Comparison of ENCODE assay signal across 26 mouse cellular contexts in the genomic region with DNA sequence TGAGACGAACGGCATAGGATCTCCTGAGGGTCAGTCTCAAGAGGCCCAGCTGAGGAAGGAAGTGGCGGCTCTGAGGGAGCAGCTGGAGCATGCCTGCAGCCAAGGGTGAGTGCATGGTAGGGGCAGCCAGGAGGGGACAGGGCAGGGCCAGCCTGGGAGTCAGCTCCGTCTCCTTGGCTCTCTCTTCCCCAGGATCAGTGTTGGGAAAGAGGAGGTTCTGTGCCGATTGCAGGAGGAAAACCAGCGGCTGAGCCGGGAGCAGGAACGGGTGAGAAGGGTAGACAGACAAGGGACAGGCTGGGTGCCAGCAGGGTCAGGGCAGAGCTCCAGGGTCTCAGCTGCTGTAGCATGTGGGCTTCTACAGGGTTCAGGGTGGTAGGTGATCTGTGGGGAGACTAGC. TPM values are rescaled to one million over a fixed set of nuclear protein-coding genes. Genes with fewer than 3 reads are reported as not detected.
DNase-seq lines count a peak whose midpoint lies in the region; ATAC-seq lines count a peak whose summit lies in the region.
"Had no signal": no experiment of that assay in that cellular context is flagged by ENCODE, and none has a peak within 500 bp of the region (broad histone marks: within the 10 kb centered on the region; RNA-seq: fewer than 3 reads in every experiment).

No protein-coding gene starts in this region.

- H3K27ac ChIP-seq in neural tube, embryonic 14.5 days (ENCODE audit: low read depth, low read length), result no peak overlapping the region
- H3K27ac ChIP-seq in neural tube, embryonic 15.5 days (replicated peaks), result no peak overlapping the region
- H3K27ac ChIP-seq: forebrain, embryonic 13.5 days; heart, embryonic 15.5 days; kidney, postnatal 0 days; liver, embryonic 14.5 days; macrophage; midbrain, embryonic 13.5 days; neural tube, embryonic 13.5 days had no signal

- H3K9me3 ChIP-seq in neural tube, embryonic 14.5 days (ENCODE audit: control insufficient read depth, low read length), result no peaks in the 10 kb centered on the region
- no peaks in the 10 kb centered on the region for H3K9me3 ChIP-seq in neural tube, embryonic 15.5 days (replicated peaks)
- H3K9me3 ChIP-seq: forebrain, embryonic 13.5 days; heart, embryonic 15.5 days; midbrain, embryonic 13.5 days; neural tube, embryonic 13.5 days had no signal

- H3K27me3 ChIP-seq in neural tube, embryonic 14.5 days (ENCODE audit: control insufficient read depth, insufficient read depth, low read length), result no peaks in the 10 kb centered on the region
- H3K27me3 ChIP-seq in neural tube, embryonic 15.5 days (replicated peaks), result no peaks in the 10 kb centered on the region
- H3K27me3 ChIP-seq: CH12.LX; forebrain, embryonic 13.5 days; heart, embryonic 15.5 days; midbrain, embryonic 13.5 days; neural tube, embryonic 13.5 days had no signal

- DNase-seq in cerebellum, adult 11-12 months, result peak; percentile 45
- no peak for DNase-seq in cerebellum, adult 18-20 months
- peak; percentile 37 to 48 for DNase-seq in cerebellum, postnatal 14 days
- no peak for DNase-seq in cerebellum, postnatal 4 days (ENCODE audit: low spot score in 2 of 2)
- DNase-seq in lung, postnatal 4 days, result peak; percentile 62 to 90
- no peak for DNase-seq in testis, postnatal 10 days (ENCODE audit: low spot score)
- DNase-seq: adrenal gland, adult 2 months; adrenal gland, postnatal 36 days; gastrocnemius, postnatal 14 days; kidney, adult 8-10 months; layer of hippocampus, postnatal 36 days; liver; retina, postnatal 1 day; right cerebral cortex, postnatal 14 days had no signal

- 89% methylated on average over 8 of the region's 8 CpGs for WGBS in neural tube, embryonic 14.5 days
- 85% methylated on average over 8 of the region's 8 CpGs for WGBS in neural tube, embryonic 15.5 days

- ATAC-seq in neural tube, embryonic 14.5 days (ENCODE audit: low read depth), result no peak
- ATAC-seq in neural tube, embryonic 15.5 days (ENCODE audit: low FRiP score), result no peak
- ATAC-seq: activated CD4-positive, CD25-positive, alpha-beta regulatory T cell, adult 4 months; forebrain, embryonic 13.5 days; hindbrain, embryonic 16.5 days; midbrain, embryonic 13.5 days had no signal

- no peak overlapping the region for H3K4me2 ChIP-seq in neural tube, embryonic 14.5 days (ENCODE audit: low read depth, low read length)
- no peak overlapping the region for H3K4me2 ChIP-seq in neural tube, embryonic 15.5 days
- H3K4me2 ChIP-seq: forebrain, embryonic 13.5 days; heart, embryonic 15.5 days; midbrain, embryonic 13.5 days; neural tube, embryonic 13.5 days had no signal

- H3K9ac ChIP-seq in neural tube, embryonic 14.5 days (replicated peaks; ENCODE audit: low read depth, low read length), result 0 out of 2 replicates have a peak overlapping the region, but pooled peaks have one; percentile 11
- no peak overlapping the region for H3K9ac ChIP-seq in neural tube, embryonic 15.5 days (replicated peaks)
- H3K9ac ChIP-seq: forebrain, embryonic 13.5 days; heart, embryonic 15.5 days; liver, embryonic 14.5 days; midbrain, embryonic 13.5 days; neural tube, embryonic 13.5 days had no signal

- H3K4me1 ChIP-seq in neural tube, embryonic 14.5 days (ENCODE audit: control insufficient read depth, insufficient read depth, low read length), result no peaks in the 10 kb centered on the region
- H3K4me1 ChIP-seq in neural tube, embryonic 15.5 days, result no peaks in the 10 kb centered on the region
- H3K4me1 ChIP-seq: forebrain, embryonic 13.5 days; heart, embryonic 15.5 days; midbrain, embryonic 13.5 days; neural tube, embryonic 13.5 days had no signal

- H3K36me3 ChIP-seq in neural tube, embryonic 14.5 days (ENCODE audit: control insufficient read depth, insufficient read depth, low read length), result peaks cover 8% of the 10 kb centered on the region; the same call in 1 of the 2 replicates
- H3K36me3 ChIP-seq in neural tube, embryonic 15.5 days, result peaks cover 28% of the 10 kb centered on the region; the same call in 1 of the 2 replicates

- no peak overlapping the region for H3K4me3 ChIP-seq in neural tube, embryonic 14.5 days (ENCODE audit: low read depth, low read length)
- no peak overlapping the region for H3K4me3 ChIP-seq in neural tube, embryonic 15.5 days (replicated peaks)
- H3K4me3 ChIP-seq: forebrain, embryonic 13.5 days; heart, embryonic 15.5 days; midbrain, embryonic 13.5 days; neural tube, embryonic 13.5 days had no signal

RNA-seq across cellular contexts. Expression of gene Cdc42bpg, which starts 8.3 kb away (rescaled TPM):
- polyA plus RNA-seq in neural tube, embryonic 14.5 days (2014; fragmentation: Nextera tagmentation; extraction: Ambion mirVana), result 0.61 and 0.71 TPM in 2 replicates
- polyA plus RNA-seq in neural tube, embryonic 15.5 days (2015; fragmentation: Nextera tagmentation; extraction: Ambion mirVana), result 0.33 and 0.36 TPM in 2 replicates

RNA-seq across cellular contexts. Expression of gene Men1, which starts 20.3 kb away (rescaled TPM):
- 36.8 and 43.9 TPM in 2 replicates for polyA plus RNA-seq in neural tube, embryonic 14.5 days (2014; fragmentation: Nextera tagmentation; extraction: Ambion mirVana)
- 71.4 and 71.6 TPM in 2 replicates for polyA plus RNA-seq in neural tube, embryonic 15.5 days (2015; fragmentation: Nextera tagmentation; extraction: Ambion mirVana)

RNA-seq across cellular contexts. Expression of gene Map4k2, which starts 26.4 kb away (rescaled TPM):
- polyA plus RNA-seq in neural tube, embryonic 14.5 days (2014; fragmentation: Nextera tagmentation; extraction: Ambion mirVana), result 13.3 and 15.8 TPM in 2 replicates
- 21.9 and 22.2 TPM in 2 replicates for polyA plus RNA-seq in neural tube, embryonic 15.5 days (2015; fragmentation: Nextera tagmentation; extraction: Ambion mirVana)

RNA-seq across cellular contexts. Expression of gene Ehd1, which starts 38.0 kb away (rescaled TPM):
- 53.4 and 74.8 TPM in 2 replicates for polyA plus RNA-seq in neural tube, embryonic 14.5 days (2014; fragmentation: Nextera tagmentation; extraction: Ambion mirVana)
- 80.6 and 87.7 TPM in 2 replicates for polyA plus RNA-seq in neural tube, embryonic 15.5 days (2015; fragmentation: Nextera tagmentation; extraction: Ambion mirVana)

RNA-seq across cellular contexts. Expression of gene Sf1, which starts 49.0 kb away (rescaled TPM):
- 91.7 and 112 TPM in 2 replicates for polyA plus RNA-seq in neural tube, embryonic 14.5 days (2014; fragmentation: Nextera tagmentation; extraction: Ambion mirVana)
- polyA plus RNA-seq in neural tube, embryonic 15.5 days (2015; fragmentation: Nextera tagmentation; extraction: Ambion mirVana), result 88.7 and 104 TPM in 2 replicates

Comparison
In these comparisons a context has a peak if more than half of its experiments do, and no peak if none do; other contexts are left out.
1. DNase-seq: peak in cerebellum, adult 11-12 months (single experiment), cerebellum, postnatal 14 days (2 of 2) and lung, postnatal 4 days (2 of 2); none in cerebellum, adult 18-20 months (0 of 2), cerebellum, postnatal 4 days (0 of 2) and testis, postnatal 10 days (single experiment).